Mouse (Mus musculus) left cerebral cortex, adult 2 months (tissue): ENCODE measurements around the gene Blm. TPM values are rescaled to one million over a fixed set of nuclear protein-coding genes. Genes with fewer than 3 reads are reported as not detected.
"Not testable (repeated sequence)": the region's sequence is repeated elsewhere in the genome, so short reads cannot be mapped to it uniquely, and the experiment has no call there.

ENCODE experiments used
- DNase-seq, 2 experiments: peaks; one replicate each; pipeline ENCODE4 v3.0.0; 2021 to 2022; ENCODE audit warnings: low spot score in 2 of 2, mixed read lengths in 1 of 2; ENCODE audit errors: extremely low spot score in 1 of 2
- H3K27ac ChIP-seq: fragments of 200-600 bp; 2 replicates; pipeline ENCODE4 v1.8.1; 2022
- H3K4me3 ChIP-seq: fragments of 200-600 bp; 2 replicates; pipeline ENCODE4 v1.8.1; 2022
- CTCF ChIP-seq: fragments of 200-600 bp; IDR thresholded peaks from 2 replicates; pipeline ENCODE4 v1.8.1; 2022; ENCODE audit warnings: antibody characterized with exemption, mild to moderate bottlenecking, moderate library complexity
- intact Hi-C: fragments of 180-260 bp; cut with DNase I; formaldehyde crosslinking; loops from one replicate; pipeline ENCODE4 v1.15.1; 2025
- total RNA-seq, 2 experiments: library from RNA; stranded (reverse); gene quantifications; 2 replicates each; pipeline ENCODE4 v1.2.3; 2021

The Blm gene
- total RNA-seq, 2 experiments from 2014 or later = 2.9 to 6.9 TPM

GRCm38 (mm10) chr7:80526698-80527097, 8.2 kb downstream of the Blm start:
- TF ChIP-seq CTCF = no peak
- Histone ChIP-seq H3K27ac (no peak overlapping the region), H3K4me3 (no peak overlapping the region)
- no peak for DNase-seq
- intact Hi-C loops = no loop called here

GRCm38 (mm10) chr7:80512408-80513085, 22.4 kb downstream of the Blm start:
- H3K4me3 ChIP-seq = no peak overlapping the region
- intact Hi-C loops = no loop called here
- DNase-seq = peak in 1 of 2 experiments; percentile 18
- no peak overlapping the region for H3K27ac ChIP-seq
- TF ChIP-seq CTCF = no peak

- intact Hi-C loops = not testable (repeated sequence)
Observed at GRCm38 (mm10) chr7:80507697-80508096, 27.2 kb downstream of the Blm start.

GRCm38 (mm10) chr7:80506007-80506406, 28.9 kb downstream of the Blm start:
- no peak overlapping the region for H3K4me3 ChIP-seq
- intact Hi-C loops = no loop called here
- no peak for TF ChIP-seq CTCF
- DNase-seq = no peak
- H3K27ac ChIP-seq = no peak overlapping the region

More at GRCm38 (mm10) chr7:80507697-80508096, 27.2 kb downstream of the Blm start:
- DNase-seq, H3K27ac ChIP-seq, H3K4me3 ChIP-seq: not testable (repeated sequence)

GRCm38 (mm10) chr7:80504920-80505319, 30.0 kb downstream of the Blm start:
- DNase-seq = no peak
- no peak for TF ChIP-seq CTCF
- Histone ChIP-seq H3K4me3 (no peak overlapping the region), H3K27ac (no peak overlapping the region)
- intact Hi-C loops = no loop called here

GRCm38 (mm10) chr7:80501006-80501405, 33.9 kb downstream of the Blm start:
- TF ChIP-seq CTCF = no peak
- Histone ChIP-seq H3K4me3 (no peak overlapping the region), H3K27ac (no peak overlapping the region)
- intact Hi-C loops = no loop called here
- DNase-seq = no peak

- H3K4me3 ChIP-seq = no peak overlapping the region
- no peak for TF ChIP-seq CTCF
- intact Hi-C loops = no loop called here
Observed at GRCm38 (mm10) chr7:80500099-80500498, 34.8 kb downstream of the Blm start.

GRCm38 (mm10) chr7:80499190-80499962, 35.5 kb downstream of the Blm start:
- Histone ChIP-seq H3K27ac (no peak overlapping the region), H3K4me3 (no peak overlapping the region)
- intact Hi-C loops = no loop called here
- no peak for DNase-seq
- TF ChIP-seq CTCF = no peak

More at GRCm38 (mm10) chr7:80500099-80500498, 34.8 kb downstream of the Blm start:
- DNase-seq = no peak
- no peak overlapping the region for H3K27ac ChIP-seq

- no peak overlapping the region for H3K27ac ChIP-seq
- H3K4me3 ChIP-seq = no peak overlapping the region
- no peak for TF ChIP-seq CTCF
- intact Hi-C loops = no loop called here
- DNase-seq = no peak
Observed at GRCm38 (mm10) chr7:80496656-80497055, 38.3 kb downstream of the Blm start.

- TF ChIP-seq CTCF = no peak
- H3K27ac ChIP-seq = no peak overlapping the region
- H3K4me3 ChIP-seq = no peak overlapping the region
- intact Hi-C loops = no loop called here
- no peak for DNase-seq
Observed at GRCm38 (mm10) chr7:80495210-80495609, 39.7 kb downstream of the Blm start.

- intact Hi-C loops = no loop called here
- no peak overlapping the region for H3K27ac ChIP-seq
- TF ChIP-seq CTCF = no peak
- no peak for DNase-seq
- no peak overlapping the region for H3K4me3 ChIP-seq
Observed at GRCm38 (mm10) chr7:80491995-80492394, 42.9 kb downstream of the Blm start.

- no peak for TF ChIP-seq CTCF
- intact Hi-C loops = no loop called here
- H3K4me3 ChIP-seq = no peak overlapping the region
- no peak overlapping the region for H3K27ac ChIP-seq
- DNase-seq = no peak
Observed at GRCm38 (mm10) chr7:80491086-80491485, 43.8 kb downstream of the Blm start.
